Mouse (Mus musculus) c-Kit-positive CD71-negative TER-119-negative erythroid progenitor cells, embryonic 14.5 days (primary cell): Measurements from ENCODE around the gene Tnni3k.

Experiments
- DNase-seq: peaks from one replicate; pipeline ENCODE4 v3.0.0-alpha.2; 2013; ENCODE audit warnings: low read depth

Gene Tnni3k

GRCm38 (mm10) chr3:154949551-154949950 lies 105.7 kb downstream of the Tnni3k start:
- DNase-seq: no peak

GRCm38 (mm10) chr3:154945688-154946161 lies 109.5 kb downstream of the Tnni3k start:
- DNase-seq: no peak

- no peak for DNase-seq
These were observed 127.5 kb downstream of the Tnni3k start for GRCm38 (mm10) chr3:154927757-154928156.

GRCm38 (mm10) chr3:154924936-154925335 lies 130.3 kb downstream of the Tnni3k start:
- no peak for DNase-seq

- no peak for DNase-seq
These were observed 139.6 kb downstream of the Tnni3k start for GRCm38 (mm10) chr3:154915566-154915965.

- no peak for DNase-seq
These were observed 141.6 kb downstream of the Tnni3k start for GRCm38 (mm10) chr3:154913641-154914040.

- no peak for DNase-seq
These were observed 158.5 kb downstream of the Tnni3k start for GRCm38 (mm10) chr3:154896737-154897136.

GRCm38 (mm10) chr3:154893225-154893624 lies 162.0 kb downstream of the Tnni3k start:
- no peak for DNase-seq

GRCm38 (mm10) chr3:154885452-154885851 lies 169.8 kb downstream of the Tnni3k start:
- no peak for DNase-seq

GRCm38 (mm10) chr3:154885048-154885447 lies 170.2 kb downstream of the Tnni3k start:
- DNase-seq: no peak

GRCm38 (mm10) chr3:154881428-154881986 lies 173.7 kb downstream of the Tnni3k start:
- no peak for DNase-seq

GRCm38 (mm10) chr3:154880536-154880939 lies 174.7 kb downstream of the Tnni3k start:
- no peak for DNase-seq

- no peak for DNase-seq
These were observed 175.1 kb downstream of the Tnni3k start for GRCm38 (mm10) chr3:154880108-154880507.

GRCm38 (mm10) chr3:154879515-154879914 lies 175.7 kb downstream of the Tnni3k start:
- no peak for DNase-seq

GRCm38 (mm10) chr3:154879080-154879479 lies 176.1 kb downstream of the Tnni3k start:
- DNase-seq: no peak

- DNase-seq: no peak
These were observed 186.4 kb downstream of the Tnni3k start for GRCm38 (mm10) chr3:154868807-154869206.

- DNase-seq: no peak
These were observed 193.3 kb downstream of the Tnni3k start for GRCm38 (mm10) chr3:154861921-154862320.

- DNase-seq: no peak
These were observed 195.5 kb downstream of the Tnni3k start for GRCm38 (mm10) chr3:154859721-154860120.

- DNase-seq: no peak
These were observed 201.9 kb downstream of the Tnni3k start for GRCm38 (mm10) chr3:154853257-154853656.

- DNase-seq: no peak
These were observed 202.9 kb downstream of the Tnni3k start for GRCm38 (mm10) chr3:154852281-154852680.

- no peak for DNase-seq
These were observed 213.0 kb downstream of the Tnni3k start for GRCm38 (mm10) chr3:154842247-154842646.

- no peak for DNase-seq
These were observed 214.1 kb downstream of the Tnni3k start for GRCm38 (mm10) chr3:154841076-154841475.

- DNase-seq: no peak
These were observed 217.3 kb downstream of the Tnni3k start for GRCm38 (mm10) chr3:154837861-154838260.

- DNase-seq: no peak
These were observed 219.1 kb downstream of the Tnni3k start for GRCm38 (mm10) chr3:154836137-154836536.
